Mouse (Mus musculus) brain, embryonic 14.5 days (tissue): Measurements from ENCODE around the gene Myocd.

Source experiments
- CTCF ChIP-seq: fragments of 200-500 bp; IDR thresholded peaks from 2 replicates; pipeline ENCODE4 v1.5.1; 2012; ENCODE audit warnings: inconsistent platforms, mild to moderate bottlenecking, moderate library complexity, borderline replicate concordance; ENCODE audit not compliant: insufficient read depth, insufficient read length; ENCODE audit errors: extremely low read depth
- POLR2A ChIP-seq: fragments of 200-500 bp; IDR thresholded peaks from 2 replicates; pipeline ENCODE4 v1.6.1; 2012; ENCODE audit warnings: mild to moderate bottlenecking, inconsistent platforms, borderline replicate concordance; ENCODE audit not compliant: poor library complexity, insufficient read depth, insufficient read length, severe bottlenecking; ENCODE audit errors: extremely low read depth

- TF ChIP-seq POLR2A (no peak), CTCF (no peak)
These were observed 1.2 kb upstream of the Myocd start for GRCm38 (mm10) chr11:65271000-65271399.
